Mouse (Mus musculus) layer of hippocampus, adult 9-11 months (tissue): ENCODE measurements around the gene Wdr5b.
"Not testable (repeated sequence)": the region's sequence is repeated elsewhere in the genome, so short reads cannot be mapped to it uniquely, and the experiment has no call there.

Experiments
- DNase-seq: peaks from one replicate; pipeline ENCODE4 v3.0.0; 2022

Wdr5b gene

GRCm38 (mm10) chr16:36040640-36041624 lies at the start of gene Wdr5b:
Gene Wdr5b (plus strand): TSS chr16:36041190.
- peak; percentile 98 for DNase-seq

- DNase-seq = no peak
These were observed 48.6 kb upstream of the Wdr5b start for GRCm38 (mm10) chr16:35992391-35992790.

GRCm38 (mm10) chr16:35993316-35993715 lies 47.7 kb upstream of the Wdr5b start:
- DNase-seq = no peak

- DNase-seq = not testable (repeated sequence)
These were observed 42.1 kb upstream of the Wdr5b start for GRCm38 (mm10) chr16:35998852-35999251.

GRCm38 (mm10) chr16:36008396-36008795 lies 32.6 kb upstream of the Wdr5b start:
- no peak for DNase-seq

- DNase-seq = no peak
These were observed 24.7 kb upstream of the Wdr5b start for GRCm38 (mm10) chr16:36016335-36016734.

GRCm38 (mm10) chr16:36028120-36028519 lies 12.9 kb upstream of the Wdr5b start:
- not testable (repeated sequence) for DNase-seq

- DNase-seq = no peak
These were observed 633 bp downstream of the Wdr5b start for GRCm38 (mm10) chr16:36041625-36042020.

- DNase-seq = no peak
These were observed 2.1 kb downstream of the Wdr5b start for GRCm38 (mm10) chr16:36043073-36043472.

- no peak for DNase-seq
These were observed 3.0 kb downstream of the Wdr5b start for GRCm38 (mm10) chr16:36043964-36044363.

- no peak for DNase-seq
These were observed 6.5 kb downstream of the Wdr5b start for GRCm38 (mm10) chr16:36047538-36047937.

GRCm38 (mm10) chr16:36051491-36051890 lies 10.5 kb downstream of the Wdr5b start:
- DNase-seq = no peak

- DNase-seq = no peak
These were observed 12.7 kb downstream of the Wdr5b start for GRCm38 (mm10) chr16:36053524-36054275.

- no peak for DNase-seq
These were observed 13.9 kb downstream of the Wdr5b start for GRCm38 (mm10) chr16:36054920-36055319.

GRCm38 (mm10) chr16:36056416-36056815 lies 15.4 kb downstream of the Wdr5b start:
- DNase-seq = no peak

- DNase-seq = no peak
These were observed 17.0 kb downstream of the Wdr5b start for GRCm38 (mm10) chr16:36057933-36058475.

GRCm38 (mm10) chr16:36062534-36062933 lies 21.5 kb downstream of the Wdr5b start:
- DNase-seq = not testable (repeated sequence)

- DNase-seq = peak; percentile 40
These were observed 22.3 kb downstream of the Wdr5b start for GRCm38 (mm10) chr16:36063315-36063714.

- no peak for DNase-seq
These were observed 23.9 kb downstream of the Wdr5b start for GRCm38 (mm10) chr16:36064904-36065303.

GRCm38 (mm10) chr16:36067694-36068093 lies 26.7 kb downstream of the Wdr5b start:
- no peak for DNase-seq

GRCm38 (mm10) chr16:36068356-36068755 lies 27.4 kb downstream of the Wdr5b start:
- no peak for DNase-seq

- DNase-seq = no peak
These were observed 29.0 kb downstream of the Wdr5b start for GRCm38 (mm10) chr16:36069819-36070575.

GRCm38 (mm10) chr16:36071071-36071449 lies 30.1 kb downstream of the Wdr5b start:
- DNase-seq = no peak
